Mouse (Mus musculus) C2C12 (cell line): ENCODE measurements around the gene Mdh2.

Source experiments
- CEBPB ChIP-seq: IDR thresholded peaks from one replicate; pipeline ENCODE4 v1.6.1; 2011; ENCODE audit warnings: low read depth, mild to moderate bottlenecking, control low read depth, moderate library complexity
- CTCF ChIP-seq: IDR thresholded peaks from one replicate; pipeline ENCODE4 v1.5.1; 2011; ENCODE audit not compliant: control insufficient read depth, insufficient read depth, insufficient read length
- FOSL1 ChIP-seq: IDR thresholded peaks from one replicate; pipeline ENCODE4 v1.8.0; 2011; ENCODE audit warnings: mild to moderate bottlenecking, low read length; ENCODE audit not compliant: poor library complexity, insufficient read depth, severe bottlenecking
- MAX ChIP-seq: IDR thresholded peaks from one replicate; pipeline ENCODE4 v1.6.1; 2011; ENCODE audit warnings: mild to moderate bottlenecking, control low read depth
- MYOD1 ChIP-seq: IDR thresholded peaks from one replicate; pipeline ENCODE4 v1.6.1; 2011; ENCODE audit warnings: low read depth; ENCODE audit not compliant: control insufficient read depth, insufficient read length
- MYOG ChIP-seq: IDR thresholded peaks from one replicate; pipeline ENCODE4 v1.6.1; 2011; ENCODE audit not compliant: control insufficient read depth, insufficient read length; ENCODE audit errors: extremely low read depth
- USF1 ChIP-seq: IDR thresholded peaks from one replicate; pipeline ENCODE4 v1.6.1; 2011; ENCODE audit warnings: low read depth, mild to moderate bottlenecking, control low read depth, moderate library complexity

DNA sequence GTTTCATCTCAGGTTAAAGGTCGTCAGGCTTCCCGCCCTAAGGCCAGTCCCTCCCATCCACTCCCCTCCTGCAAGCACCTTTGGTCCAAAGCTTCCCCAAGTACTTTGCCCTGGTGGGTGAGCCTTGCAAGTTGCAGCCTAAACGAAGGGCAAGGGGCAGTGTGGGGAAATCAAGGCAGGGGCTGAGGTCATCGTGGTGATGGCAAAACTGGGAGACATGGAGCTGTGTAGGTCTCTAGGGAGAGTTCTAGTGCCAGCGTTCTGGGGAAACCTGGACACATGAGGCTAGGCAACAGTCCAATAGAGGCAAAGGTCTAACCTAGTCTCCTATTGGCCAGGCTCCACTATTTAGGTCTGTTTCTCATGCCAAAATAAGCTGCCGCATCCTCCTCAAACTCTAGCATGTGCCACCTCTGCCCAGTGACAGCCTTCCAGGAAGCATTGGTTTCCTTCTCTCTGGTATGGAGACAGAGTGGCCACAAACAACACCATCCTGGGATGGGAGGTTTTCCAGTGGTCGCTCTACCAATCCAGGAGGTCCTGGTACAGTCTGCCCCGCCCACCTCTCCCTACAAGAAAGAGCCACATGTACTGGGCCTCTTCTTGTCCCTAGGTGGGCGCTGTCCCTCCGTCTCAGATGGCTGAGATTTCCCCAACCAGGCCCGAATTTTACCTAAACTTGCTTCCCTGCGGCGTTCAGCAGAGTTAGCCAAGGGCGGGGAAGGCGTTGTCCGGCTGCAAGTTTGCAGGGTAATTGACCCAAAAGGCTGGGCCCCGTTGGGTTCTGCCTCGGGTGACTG is 35.1 kb upstream of the Mdh2 start:
- no peak for TF ChIP-seq CTCF
- TF ChIP-seq MAX = no peak
- TF ChIP-seq MYOG = no peak
- no peak for TF ChIP-seq USF1
- TF ChIP-seq FOSL1 = no peak
- TF ChIP-seq CEBPB = no peak
- no peak for TF ChIP-seq MYOD1
